Mouse (Mus musculus) myocyte (in vitro differentiated cells): Measurements from ENCODE around the gene Aplp2. TPM values are rescaled to one million over a fixed set of nuclear protein-coding genes. Genes with fewer than 3 reads are reported as not detected.

Source experiments
- H3K27me3 ChIP-seq: one replicate; pipeline ENCODE4 v1.6.1; 2011; ENCODE audit not compliant: control insufficient read depth, insufficient read depth, insufficient read length
- H3K36me3 ChIP-seq: one replicate; pipeline ENCODE4 v1.6.1; 2011; ENCODE audit not compliant: control insufficient read depth, insufficient read depth
- H3K4me2 ChIP-seq: one replicate; pipeline ENCODE4 v1.6.1; 2011; ENCODE audit warnings: low read depth, control low read depth
- H3K4me3 ChIP-seq: one replicate; pipeline ENCODE4 v1.5.1; 2011; ENCODE audit warnings: mild to moderate bottlenecking, control low read depth, moderate library complexity
- H3K79me2 ChIP-seq: one replicate; pipeline ENCODE4 v1.6.1; 2011; ENCODE audit not compliant: control insufficient read depth, insufficient read depth
- H3ac ChIP-seq: one replicate; pipeline ENCODE4 v1.6.1; 2011; ENCODE audit not compliant: control insufficient read depth, insufficient read length
- CEBPB ChIP-seq: IDR thresholded peaks from 2 replicates; pipeline ENCODE4 v1.6.1; 2011; ENCODE audit warnings: mild to moderate bottlenecking, moderate library complexity; ENCODE audit not compliant: poor library complexity, insufficient read depth, severe bottlenecking
- E2F4 ChIP-seq: IDR thresholded peaks from one replicate; pipeline ENCODE4 v1.6.1; 2011; ENCODE audit warnings: mild to moderate bottlenecking, control low read depth, moderate library complexity; ENCODE audit not compliant: insufficient read depth
- MAX ChIP-seq: IDR thresholded peaks from one replicate; pipeline ENCODE4 v1.6.1; 2011; ENCODE audit warnings: low read depth, mild to moderate bottlenecking, control low read depth
- MYOD1 ChIP-seq, 3 experiments: IDR thresholded peaks; one replicate each; pipeline ENCODE4 v1.6.1; 2011; ENCODE audit warnings: control low read depth in 2 of 3, low read depth in 2 of 3, mild to moderate bottlenecking in 2 of 3, moderate library complexity in 1 of 3; ENCODE audit not compliant: insufficient read length in 2 of 3, control insufficient read depth in 1 of 3
- MYOG ChIP-seq, 3 experiments: IDR thresholded peaks; one replicate each; pipeline ENCODE4 v1.6.1; 2011; ENCODE audit warnings: control low read depth in 2 of 3, low read depth in 2 of 3, mild to moderate bottlenecking in 2 of 3; ENCODE audit not compliant: insufficient read length in 2 of 3, control insufficient read depth in 1 of 3, insufficient read depth in 1 of 3
- POLR2A ChIP-seq: IDR thresholded peaks from one replicate; pipeline ENCODE4 v1.6.1; 2011; ENCODE audit warnings: low read depth, mild to moderate bottlenecking, control low read depth, moderate library complexity; ENCODE audit not compliant: insufficient read length
- POLR2AphosphoS2 ChIP-seq: IDR thresholded peaks from one replicate; pipeline ENCODE4 v1.6.1; 2011; ENCODE audit warnings: low read depth, control low read depth; ENCODE audit not compliant: insufficient read length
- REST ChIP-seq: IDR thresholded peaks from one replicate; pipeline ENCODE4 v1.6.1; 2011; ENCODE audit warnings: mild to moderate bottlenecking, control low read depth, moderate library complexity; ENCODE audit not compliant: insufficient read depth, insufficient read length
- SRF ChIP-seq: IDR thresholded peaks from one replicate; pipeline ENCODE4 v1.6.1; 2011; ENCODE audit warnings: low read depth; ENCODE audit not compliant: control insufficient read depth, insufficient read length
- TCF12 ChIP-seq: IDR thresholded peaks from one replicate; pipeline ENCODE4 v1.6.1; 2011; ENCODE audit warnings: mild to moderate bottlenecking, control low read depth; ENCODE audit not compliant: poor library complexity, insufficient read depth, severe bottlenecking
- TCF3 ChIP-seq: IDR thresholded peaks from one replicate; pipeline ENCODE4 v1.6.1; 2011; ENCODE audit warnings: low read depth, control low read depth; ENCODE audit not compliant: insufficient read length
- USF1 ChIP-seq: IDR thresholded peaks from one replicate; pipeline ENCODE4 v1.6.1; 2011; ENCODE audit warnings: low read depth, mild to moderate bottlenecking, control low read depth, moderate library complexity
- polyA plus RNA-seq: library from polyadenylated mRNA; unstranded; fragments of >200 nt; fragmentation: generic; extraction: Trizol; gene quantifications from one replicate; pipeline ENCODE4 v1.2.1, GENCODE M21; 2012; ENCODE audit warnings: missing spikeins

The Aplp2 gene
- polyA plus RNA-seq, 1 experiment, result 65.7 TPM

DNA sequence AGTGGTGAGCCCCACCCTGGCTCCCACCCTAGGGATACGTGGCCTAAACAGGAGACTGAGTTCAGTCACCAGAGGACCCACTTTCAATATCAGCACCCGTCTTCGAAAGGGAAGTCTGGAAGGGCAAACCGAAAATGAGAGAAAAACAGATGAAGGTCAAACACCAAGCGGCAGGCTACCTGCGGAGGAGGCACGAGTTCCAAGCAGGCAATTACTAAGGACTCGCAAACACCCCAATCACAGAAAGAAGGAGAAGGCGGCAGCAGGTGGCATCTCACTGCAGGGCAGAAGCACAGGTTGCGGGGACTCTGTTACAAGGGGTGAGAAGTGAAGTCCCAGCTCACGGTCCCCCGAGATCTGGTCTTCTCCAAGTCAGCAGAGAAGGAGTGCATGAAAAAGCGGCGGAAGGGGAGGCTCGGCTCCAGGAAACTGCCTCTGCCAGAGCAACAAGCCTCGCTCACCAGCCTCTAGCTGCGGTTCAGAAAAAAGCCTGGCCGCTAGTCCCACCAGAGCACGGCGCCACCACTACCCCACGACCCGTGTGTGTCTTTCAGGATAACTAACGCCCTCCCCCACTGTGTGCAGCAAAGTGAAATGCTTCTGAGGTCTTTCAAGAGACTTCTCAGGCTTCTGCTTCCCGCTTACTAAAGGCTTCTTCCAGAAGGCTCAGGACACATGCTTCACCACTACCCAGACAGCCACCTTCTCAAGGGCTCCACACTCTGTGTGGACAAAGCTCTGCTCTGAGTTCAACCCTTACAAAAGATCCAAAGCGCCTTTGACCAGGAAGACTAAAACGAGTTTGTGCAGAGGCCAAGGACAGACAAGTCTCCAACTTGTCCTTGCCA lies 81.0 kb downstream of the Aplp2 start:
- H3K4me2 ChIP-seq, result peak overlapping the region; percentile 30

DNA sequence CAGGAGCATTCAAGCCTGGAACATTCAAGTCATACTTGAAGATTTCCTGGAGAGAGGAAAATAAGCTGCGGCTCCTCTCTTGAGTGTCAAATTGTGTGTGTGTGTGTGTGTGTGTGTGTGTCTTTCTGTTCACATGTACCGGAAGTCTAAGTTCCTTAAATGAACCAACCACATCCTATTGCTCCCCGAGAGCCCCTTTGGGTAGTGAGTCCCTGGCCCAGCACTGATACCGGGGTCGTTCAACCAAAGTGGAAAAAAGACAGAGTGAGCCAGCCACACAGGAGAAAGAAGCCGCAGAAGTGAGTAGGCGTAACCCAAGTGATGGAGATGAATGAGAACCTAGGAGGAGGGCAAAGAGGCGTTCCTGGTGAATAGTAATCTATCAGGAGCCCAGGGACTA lies 81.7 kb downstream of the Aplp2 start:
- H3K79me2 ChIP-seq, result no peaks in the 10 kb centered on the region
- TF ChIP-seq POLR2A (no peak), CEBPB (no peak), MYOG (IDR thresholded peaks at IDR 0.05; ENCODE audit: control insufficient read depth in 1 of 3, insufficient read depth in 1 of 3, insufficient read length in 2 of 3, low read depth in 2 of 3) (no peak), POLR2AphosphoS2 (no peak), TCF12 (no peak), MYOD1 (IDR thresholded peaks at IDR 0.05; ENCODE audit: control insufficient read depth in 1 of 3, insufficient read length in 2 of 3, low read depth in 2 of 3) (no peak), SRF (no peak), E2F4 (no peak)
- no peaks in the 10 kb centered on the region for H3K36me3 ChIP-seq
- H3K27me3 ChIP-seq, result peaks cover 48% of the 10 kb centered on the region
- H3ac ChIP-seq, result no peak overlapping the region
- H3K4me2 ChIP-seq, result no peak overlapping the region
- H3K4me3 ChIP-seq, result no peak overlapping the region

More for the DNA sequence above, 81.0 kb downstream of the Aplp2 start:
- H3K36me3 ChIP-seq, result no peaks in the 10 kb centered on the region
- TF ChIP-seq MYOG (IDR thresholded peaks at IDR 0.05; ENCODE audit: control insufficient read depth in 1 of 3, insufficient read depth in 1 of 3, insufficient read length in 2 of 3, low read depth in 2 of 3), result no peak
- TF ChIP-seq POLR2A, result no peak
- TF ChIP-seq REST, result no peak
- no peak for TF ChIP-seq E2F4
- TF ChIP-seq MYOD1 (IDR thresholded peaks at IDR 0.05; ENCODE audit: control insufficient read depth in 1 of 3, insufficient read length in 2 of 3, low read depth in 2 of 3), result no peak
- TF ChIP-seq TCF3, result no peak
- no peak for TF ChIP-seq POLR2AphosphoS2
- H3K27me3 ChIP-seq, result peaks cover 49% of the 10 kb centered on the region
- no peak overlapping the region for H3ac ChIP-seq
- no peaks in the 10 kb centered on the region for H3K79me2 ChIP-seq
- H3K4me3 ChIP-seq, result no peak overlapping the region

DNA sequence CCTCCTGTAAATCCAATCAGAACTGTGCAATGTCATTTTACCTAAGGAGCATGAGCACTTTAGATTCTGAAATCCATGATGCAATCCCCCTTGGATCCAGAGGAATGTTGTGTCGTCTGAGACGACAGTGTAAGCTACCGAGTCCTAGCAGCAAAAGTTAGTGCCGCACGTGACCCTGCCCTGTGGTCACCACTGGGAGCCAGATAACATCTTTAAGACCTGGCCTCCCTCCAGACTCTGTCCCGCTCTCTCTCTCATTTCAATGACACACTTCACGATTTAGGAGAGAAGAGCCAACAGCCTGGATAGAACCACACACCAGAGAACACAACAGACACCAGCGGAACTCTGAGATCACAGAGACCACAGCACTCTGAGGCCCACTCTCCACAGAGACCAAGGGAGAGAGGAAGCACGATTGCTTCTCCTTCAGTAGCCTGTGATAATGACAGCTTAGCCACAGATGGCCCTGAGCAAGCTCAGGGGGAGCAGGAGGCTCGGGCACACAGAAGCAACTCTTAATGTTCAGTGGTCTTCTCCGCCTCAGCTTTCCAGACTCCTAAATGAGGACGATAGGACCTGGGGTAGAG lies 83.6 kb downstream of the Aplp2 start:
- no peak for TF ChIP-seq E2F4
- TF ChIP-seq USF1, result peak; percentile 4
- Histone ChIP-seq H3K27me3 (peaks cover 28% of the 10 kb centered on the region), H3K79me2 (no peaks in the 10 kb centered on the region), H3K36me3 (no peaks in the 10 kb centered on the region), H3ac (no peak overlapping the region), H3K4me2 (no peak overlapping the region), H3K4me3 (no peak overlapping the region)

DNA sequence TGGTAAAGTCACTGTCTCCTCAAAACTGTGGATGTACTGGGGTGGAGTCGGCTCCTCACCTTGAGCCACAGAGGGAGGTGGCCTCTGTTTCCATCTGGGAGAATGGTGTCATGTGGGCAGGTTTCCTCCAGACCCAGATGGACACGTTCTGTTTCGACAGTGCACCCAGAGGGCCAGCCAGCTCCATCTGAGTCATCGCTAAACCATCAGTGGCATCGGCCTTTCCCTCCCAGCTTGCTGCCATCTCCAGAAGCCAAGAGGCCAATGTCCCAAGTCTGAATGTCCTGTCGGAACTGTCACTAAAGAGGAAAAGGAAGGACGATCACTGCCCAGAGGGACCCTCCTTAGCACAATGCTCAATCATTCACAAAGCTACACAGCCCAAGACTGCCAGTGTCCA lies 85.5 kb downstream of the Aplp2 start:
- Histone ChIP-seq H3K4me3 (no peak overlapping the region), H3K79me2 (no peaks in the 10 kb centered on the region), H3K4me2 (no peak overlapping the region), H3K27me3 (peaks cover 12% of the 10 kb centered on the region), H3K36me3 (no peaks in the 10 kb centered on the region), H3ac (no peak overlapping the region)
- TF ChIP-seq SRF (no peak), USF1 (no peak), POLR2AphosphoS2 (no peak), CEBPB (no peak), MYOG (IDR thresholded peaks at IDR 0.05; ENCODE audit: control insufficient read depth in 1 of 3, insufficient read depth in 1 of 3, insufficient read length in 2 of 3, low read depth in 2 of 3) (no peak), TCF3 (no peak), MAX (no peak), TCF12 (no peak), REST (no peak), MYOD1 (IDR thresholded peaks at IDR 0.05; ENCODE audit: control insufficient read depth in 1 of 3, insufficient read length in 2 of 3, low read depth in 2 of 3) (no peak), POLR2A (no peak), E2F4 (no peak)

DNA sequence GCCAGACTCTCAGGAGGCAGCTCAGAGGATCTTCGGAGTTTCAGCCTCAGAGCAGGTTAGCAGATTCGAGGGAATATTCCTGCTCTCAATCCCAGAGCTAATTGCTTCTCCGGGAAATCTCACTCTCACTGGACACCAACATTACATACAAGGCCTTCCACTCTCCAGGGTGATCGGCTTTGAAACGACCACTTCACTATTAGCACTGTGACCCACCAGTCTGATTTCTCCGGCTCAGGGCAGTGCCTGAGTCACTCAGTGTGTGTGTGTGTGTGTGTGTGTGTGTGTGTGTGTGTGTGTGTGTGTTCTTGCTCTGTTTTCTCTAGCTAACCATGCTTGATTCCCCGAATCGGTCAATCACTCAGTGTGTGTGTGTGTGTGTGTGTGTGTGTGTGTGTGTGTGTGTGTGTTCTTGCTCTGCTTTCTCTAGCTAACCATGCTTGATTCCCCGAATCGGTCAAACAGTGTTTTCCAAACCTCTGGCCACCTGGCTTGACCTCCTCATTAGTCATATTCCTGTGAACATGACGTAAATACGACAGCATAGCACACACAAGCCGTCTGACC lies 89.1 kb downstream of the Aplp2 start:
- Histone ChIP-seq H3K4me2 (no peak overlapping the region), H3ac (no peak overlapping the region), H3K79me2 (no peaks in the 10 kb centered on the region), H3K36me3 (no peaks in the 10 kb centered on the region), H3K4me3 (no peak overlapping the region), H3K27me3 (no peaks in the 10 kb centered on the region)
- no peak for TF ChIP-seq POLR2A
- no peak for TF ChIP-seq TCF3
- no peak for TF ChIP-seq USF1
- no peak for TF ChIP-seq SRF
- TF ChIP-seq CEBPB, result no peak
- no peak for TF ChIP-seq MYOG (IDR thresholded peaks at IDR 0.05; ENCODE audit: control insufficient read depth in 1 of 3, insufficient read depth in 1 of 3, insufficient read length in 2 of 3, low read depth in 2 of 3)
- no peak for TF ChIP-seq REST
